Mouse (Mus musculus) Muller cell, postnatal 12 days (primary cell): ENCODE measurements around the gene Gm14295.
"Not testable (repeated sequence)": the region's sequence is repeated elsewhere in the genome, so short reads cannot be mapped to it uniquely, and the experiment has no call there.

ENCODE experiments used
- DNase-seq: peaks from one replicate; pipeline ENCODE4 v3.0.0-alpha.2; 2015; ENCODE audit errors: inconsistent ontology term

Gene Gm14295

DNA sequence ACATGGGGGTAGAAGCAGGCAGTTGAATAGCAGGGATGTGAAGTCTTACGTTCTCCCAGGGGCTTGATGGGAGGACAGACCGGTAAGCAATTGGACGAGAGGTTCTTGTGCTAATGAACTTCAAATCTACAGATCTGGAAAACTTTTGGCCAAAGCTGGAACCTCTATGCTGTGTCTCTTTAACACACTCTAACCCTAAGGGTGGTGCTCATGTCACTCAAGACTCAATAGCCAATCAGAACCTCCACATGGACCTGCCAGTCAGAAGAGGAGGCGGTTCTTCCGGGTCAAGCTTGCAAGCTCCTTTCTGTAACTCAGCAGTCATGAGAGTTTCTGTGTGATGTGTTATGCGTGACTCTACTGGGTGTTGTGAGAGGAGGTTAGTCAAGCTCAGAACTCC lies at the start of gene Gm14295:
Gm14295 (plus strand) TSS at position 301 of the 400 bp plus-strand sequence.
- not testable (repeated sequence) for DNase-seq

- not testable (repeated sequence) for DNase-seq
Observed at GRCm38 (mm10) chr2:176798785-176799184, 373 bp downstream of the Gm14295 start.

DNA sequence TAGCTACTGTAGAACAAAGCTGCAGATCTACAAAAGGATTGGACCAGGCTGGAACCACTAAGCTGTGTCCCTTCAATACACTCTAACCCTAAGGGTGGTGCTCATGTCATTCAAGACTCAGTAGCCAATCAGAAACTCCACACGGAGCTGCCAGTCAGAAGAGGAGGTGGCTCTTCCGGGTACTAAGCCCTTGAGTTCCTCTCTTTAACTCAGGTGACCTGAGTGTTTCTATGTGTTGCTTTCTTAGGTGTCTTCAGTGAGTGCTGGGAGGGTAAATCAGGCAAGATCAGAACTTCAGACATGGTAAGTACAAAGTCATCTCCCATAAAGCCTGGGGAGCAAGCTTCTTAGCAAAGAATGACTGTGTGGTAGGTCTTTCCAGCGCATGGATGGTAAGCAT lies 32.4 kb downstream of the Gm14295 start, which contains the start of gene Gm14408:
Gm14408 (plus strand) TSS at position 301 of the 400 bp plus-strand sequence.
- DNase-seq, result not testable (repeated sequence)
